Mouse (Mus musculus) stomach, embryonic 16.5 days (tissue): ENCODE measurements around the gene Dnajb13. TPM values are rescaled to one million over a fixed set of nuclear protein-coding genes. Genes with fewer than 3 reads are reported as not detected.

Experiments
- ATAC-seq: fragments of 200-750 bp; cut with Nextera tagmentation; 2 replicates; pipeline ENCODE4 v1.8.0; 2017; ENCODE audit warnings: moderate number of reproducible peaks, moderate TSS enrichment; ENCODE audit not compliant: insufficient read depth, low FRiP score
- H3K27ac ChIP-seq: fragments of 300-500 bp; sonication (generic); 2 replicates; pipeline ENCODE4 v1.5.1; 2014; ENCODE audit warnings: low read length
- H3K27me3 ChIP-seq: fragments of 300-500 bp; sonication (generic); 2 replicates; pipeline ENCODE4 v1.6.1; 2014; ENCODE audit warnings: low read length, control low read depth, mixed read lengths; ENCODE audit not compliant: control insufficient read depth, insufficient read depth
- H3K36me3 ChIP-seq: fragments of 300-500 bp; sonication (generic); 2 replicates; pipeline ENCODE4 v1.6.1; 2014; ENCODE audit warnings: low read length; ENCODE audit not compliant: control insufficient read depth, insufficient read depth
- H3K4me1 ChIP-seq: fragments of 300-500 bp; sonication (generic); 2 replicates; pipeline ENCODE4 v1.6.1; 2014; ENCODE audit warnings: low read length, control low read depth, mixed read lengths; ENCODE audit not compliant: control insufficient read depth, insufficient read depth
- H3K4me2 ChIP-seq: fragments of 300-500 bp; sonication (generic); 2 replicates; pipeline ENCODE4 v1.6.1; 2014; ENCODE audit warnings: low read depth, low read length, mixed read lengths
- H3K4me3 ChIP-seq: fragments of 300-500 bp; sonication (generic); replicated peaks from 2 replicates; pipeline ENCODE4 v1.5.1; 2014; ENCODE audit warnings: mild to moderate bottlenecking, low read length
- H3K9ac ChIP-seq: fragments of 300-500 bp; sonication (generic); 2 replicates; pipeline ENCODE4 v1.6.1; 2014; ENCODE audit warnings: low read length
- H3K9me3 ChIP-seq: fragments of 300-500 bp; sonication (generic); replicated peaks from 2 replicates; pipeline ENCODE4 v1.6.1; 2016; ENCODE audit warnings: low read length, control low read depth; ENCODE audit not compliant: control insufficient read depth
- WGBS: fragments of 180-500 bp; shearing (Covaris S2); extraction: QIAGEN DNeasy Blood & Tissue Kit; methylation state at CpG from one replicate; pipeline ENCODE4 v1.1.7; 2014; 5-methylcytosine and 5-hydroxymethylcytosine counted together
- polyA plus RNA-seq: library from polyadenylated mRNA; unstranded; fragments of >200 nt; fragmentation: Nextera tagmentation; extraction: Ambion mirVana; gene quantifications from 2 replicates; pipeline ENCODE4 v1.2.1, GENCODE M21; 2015

The Dnajb13 gene
- polyA plus RNA-seq, 1 experiment from 2014 or later, result 1.0 TPM

DNA sequence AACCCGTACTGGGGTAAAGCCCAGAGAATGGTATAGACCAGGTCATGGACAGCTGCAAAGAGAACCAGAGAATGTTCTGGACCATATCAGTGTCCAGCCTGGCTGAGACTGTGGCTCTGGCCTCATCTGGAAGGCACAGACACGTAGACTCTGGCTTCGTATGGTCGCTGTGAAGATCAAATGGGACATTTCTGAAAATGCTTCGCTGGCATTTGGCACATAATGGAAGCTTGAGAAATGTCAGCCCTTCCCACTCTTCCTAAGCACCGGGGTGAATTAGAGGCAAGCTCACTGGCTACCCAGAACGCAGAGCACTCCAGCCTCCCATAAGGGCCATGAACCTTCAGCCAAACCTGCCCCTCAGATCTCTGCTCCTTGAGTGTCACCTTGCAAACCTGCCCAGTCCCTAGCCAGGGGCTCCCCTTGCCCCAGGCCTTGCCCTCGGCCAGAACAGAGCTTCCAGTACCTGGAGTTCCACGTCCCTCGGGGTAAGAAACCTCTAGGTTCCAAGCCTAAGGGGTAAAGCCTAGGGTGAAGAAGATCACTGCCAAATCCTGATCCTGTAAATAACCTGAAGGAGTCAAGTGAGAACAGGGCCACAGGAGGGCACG is 43.9 kb downstream of the Dnajb13 start:
- Histone ChIP-seq H3K4me2 (no peak overlapping the region), H3K9me3 (no peaks in the 10 kb centered on the region), H3K27ac (no peak overlapping the region), H3K36me3 (peaks cover 4% of the 10 kb centered on the region; the same call in 1 of the 2 replicates), H3K27me3 (no peaks in the 10 kb centered on the region), H3K4me3 (no peak overlapping the region), H3K4me1 (peaks cover 20% of the 10 kb centered on the region), H3K9ac (no peak overlapping the region)
- WGBS, result 89% methylated on average over 11 of the region's 11 CpGs
- ATAC-seq, result no peak

DNA sequence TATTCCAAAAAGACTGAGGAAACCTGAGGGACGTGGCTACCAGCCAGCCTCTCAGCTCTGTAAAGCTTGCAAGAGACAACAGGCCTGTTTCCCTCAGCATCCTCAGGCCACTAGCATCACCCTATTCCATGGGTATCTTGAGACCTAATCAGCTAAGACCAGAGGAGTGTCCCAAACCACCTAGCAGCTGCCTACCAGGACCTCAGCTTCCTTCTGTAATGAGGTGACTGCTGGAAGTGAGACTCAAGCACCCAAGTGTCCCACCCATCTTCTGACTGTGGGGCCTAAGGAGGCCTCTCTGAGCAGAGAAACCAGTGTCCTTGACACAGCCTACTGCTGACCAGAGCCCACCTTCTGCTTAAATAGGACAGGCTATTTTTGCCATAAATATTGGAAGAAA is 45.3 kb downstream of the Dnajb13 start:
- Histone ChIP-seq H3K36me3 (peaks cover 4% of the 10 kb centered on the region; the same call in 1 of the 2 replicates), H3K27ac (no peak overlapping the region), H3K27me3 (no peaks in the 10 kb centered on the region), H3K4me2 (no peak overlapping the region), H3K4me3 (no peak overlapping the region), H3K4me1 (peaks cover 24% of the 10 kb centered on the region), H3K9ac (no peak overlapping the region), H3K9me3 (no peaks in the 10 kb centered on the region)
- ATAC-seq, result no peak
- WGBS, result 70% methylated on average over 1 of the region's 1 CpGs

DNA sequence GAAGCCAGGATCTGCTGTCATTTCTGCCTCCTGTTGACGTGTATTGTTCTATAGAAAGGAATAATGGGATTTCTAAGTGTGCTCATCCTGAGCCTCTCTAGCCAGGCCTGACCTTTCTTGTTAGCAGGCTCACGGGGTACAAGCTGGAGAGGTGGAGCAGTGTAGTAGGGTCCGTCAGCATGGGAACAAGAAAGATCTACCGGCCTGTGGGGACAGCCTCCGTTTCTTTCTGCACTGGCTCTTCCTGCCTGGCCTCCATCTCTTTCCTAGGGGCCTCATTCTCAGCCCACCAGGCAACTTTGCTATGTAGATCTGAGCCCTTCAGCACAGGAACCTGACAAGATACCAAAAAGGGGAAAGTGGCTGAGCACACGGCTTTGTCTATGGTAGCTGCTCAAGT is 46.0 kb downstream of the Dnajb13 start:
- H3K4me2 ChIP-seq, result no peak overlapping the region
- H3K9me3 ChIP-seq, result no peaks in the 10 kb centered on the region
- H3K9ac ChIP-seq, result no peak overlapping the region
- peaks cover 24% of the 10 kb centered on the region for H3K4me1 ChIP-seq
- no peak overlapping the region for H3K27ac ChIP-seq
- H3K36me3 ChIP-seq, result peaks cover 4% of the 10 kb centered on the region; the same call in 1 of the 2 replicates
- 82% methylated on average over 6 of the region's 6 CpGs for WGBS
- no peaks in the 10 kb centered on the region for H3K27me3 ChIP-seq
- ATAC-seq, result no peak
- no peak overlapping the region for H3K4me3 ChIP-seq

DNA sequence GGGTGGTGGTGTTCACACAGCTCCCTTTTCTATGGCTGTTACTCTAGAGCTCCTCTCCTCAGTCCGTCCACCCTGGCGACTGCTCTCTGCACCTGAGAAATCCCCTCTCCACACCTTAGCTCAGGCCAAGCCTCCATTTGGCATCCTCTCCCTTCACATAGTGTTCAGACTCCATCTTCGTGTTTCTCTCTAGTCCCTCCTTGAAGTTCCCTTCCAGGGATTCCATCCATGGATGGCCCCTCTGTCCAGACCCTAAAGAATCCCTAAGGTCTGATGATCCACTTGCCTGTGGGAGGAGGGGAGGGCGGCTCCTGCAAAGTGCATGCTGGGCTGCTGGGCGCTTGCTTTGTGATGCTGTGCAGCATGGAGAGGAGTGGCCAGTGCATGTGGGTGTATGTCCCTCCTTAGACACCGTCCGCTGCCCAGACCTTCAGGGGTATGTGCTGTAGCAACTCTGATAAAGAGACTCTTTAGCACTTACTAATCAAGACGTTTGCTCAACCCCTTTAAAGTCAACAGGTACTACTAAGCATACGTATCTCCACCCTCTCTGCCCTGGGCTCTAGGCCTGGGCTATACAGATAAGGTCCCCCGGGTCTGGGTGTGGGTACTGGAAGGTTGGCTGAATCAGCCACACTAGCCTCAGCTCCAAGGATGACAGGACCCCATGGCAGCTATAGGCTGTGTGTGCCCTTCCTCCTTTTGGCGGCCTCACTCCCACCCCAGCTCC is 47.8 kb downstream of the Dnajb13 start:
- WGBS, result 75% methylated on average over 11 of the region's 11 CpGs
- H3K36me3 ChIP-seq, result peaks cover 7% of the 10 kb centered on the region; the same call in 1 of the 2 replicates
- ATAC-seq, result peak; percentile 88
- H3K4me2 ChIP-seq, result 0 out of 2 replicates have a peak overlapping the region, but pooled peaks have one; percentile 18
- peak overlapping the region; percentile 86 for H3K27ac ChIP-seq
- no peaks in the 10 kb centered on the region for H3K9me3 ChIP-seq
- H3K4me1 ChIP-seq, result peaks cover 31% of the 10 kb centered on the region
- H3K9ac ChIP-seq, result no peak overlapping the region
- no peaks in the 10 kb centered on the region for H3K27me3 ChIP-seq
- no peak overlapping the region for H3K4me3 ChIP-seq

DNA sequence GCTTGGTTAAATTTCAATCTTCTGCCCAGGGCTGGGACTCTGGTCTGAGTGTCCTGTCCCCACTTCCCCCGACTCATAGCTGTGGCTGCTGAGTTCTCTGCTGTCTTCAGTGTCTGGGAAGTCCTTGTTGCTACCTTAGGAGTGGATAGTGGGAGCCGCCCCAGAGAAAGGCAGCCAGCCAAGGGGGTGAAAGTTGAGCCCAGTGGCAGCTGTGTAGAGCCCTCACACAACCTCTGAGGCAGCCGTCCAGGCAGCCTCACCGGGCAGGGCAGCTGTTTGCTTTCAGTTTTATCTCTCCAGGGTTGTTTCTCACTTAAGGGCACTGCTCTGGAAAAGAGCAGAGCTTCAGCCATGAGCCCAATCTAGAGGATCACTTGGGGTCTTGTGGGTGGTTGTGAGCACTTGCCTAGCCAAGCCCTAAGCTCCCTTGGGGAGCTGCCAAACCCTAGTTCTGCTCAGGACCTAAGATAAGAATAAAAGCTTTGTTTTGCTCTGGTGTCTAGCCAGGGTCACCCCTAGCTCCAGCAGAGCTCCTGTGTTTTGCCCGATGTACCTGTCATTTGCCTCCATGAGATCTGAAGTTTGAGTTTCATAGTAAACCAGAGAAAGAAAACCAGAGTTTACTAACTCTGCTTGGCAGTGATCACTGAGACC is 49.0 kb downstream of the Dnajb13 start:
- Histone ChIP-seq H3K9ac (peak overlapping the region; percentile 4; the same call in 1 of the 2 replicates), H3K27ac (peak overlapping the region; percentile 86), H3K27me3 (no peaks in the 10 kb centered on the region), H3K36me3 (peaks cover 7% of the 10 kb centered on the region; the same call in 1 of the 2 replicates), H3K4me2 (peak overlapping the region; percentile 32), H3K4me1 (peaks cover 34% of the 10 kb centered on the region), H3K9me3 (no peaks in the 10 kb centered on the region), H3K4me3 (no peak overlapping the region)
- ATAC-seq, result peak; percentile 77
- WGBS, result 34% methylated on average over 5 of the region's 5 CpGs

DNA sequence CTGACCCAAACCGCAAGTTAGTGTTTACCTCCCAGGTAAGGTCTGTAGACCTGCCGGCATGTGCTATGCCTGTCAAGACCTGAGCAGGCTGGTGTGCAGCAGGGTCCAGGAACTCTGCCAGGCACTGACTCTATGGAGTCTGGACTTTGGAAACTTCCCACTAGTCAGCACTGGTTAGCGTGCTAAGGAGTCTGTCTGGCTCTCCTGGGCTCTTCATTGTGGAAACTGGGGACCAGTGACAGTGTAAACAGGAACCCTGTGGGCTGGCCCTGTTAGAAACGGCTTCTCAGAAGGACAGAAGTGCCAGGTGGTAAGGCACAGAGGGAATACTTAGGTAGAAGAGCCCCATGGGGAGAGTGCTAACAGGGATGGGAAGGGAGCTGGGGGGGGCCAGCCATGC is 49.5 kb downstream of the Dnajb13 start:
- peak; percentile 44; the same call in 1 of the 2 replicates for ATAC-seq
- peak overlapping the region; percentile 86 for H3K27ac ChIP-seq
- peaks cover 34% of the 10 kb centered on the region for H3K4me1 ChIP-seq
- H3K9ac ChIP-seq, result peak overlapping the region; percentile 4; the same call in 1 of the 2 replicates
- H3K4me3 ChIP-seq, result no peak overlapping the region
- no peaks in the 10 kb centered on the region for H3K27me3 ChIP-seq
- H3K9me3 ChIP-seq, result no peaks in the 10 kb centered on the region
- H3K4me2 ChIP-seq, result peak overlapping the region; percentile 32
- 55% methylated on average over 4 of the region's 4 CpGs for WGBS
- peaks cover 7% of the 10 kb centered on the region; the same call in 1 of the 2 replicates for H3K36me3 ChIP-seq

DNA sequence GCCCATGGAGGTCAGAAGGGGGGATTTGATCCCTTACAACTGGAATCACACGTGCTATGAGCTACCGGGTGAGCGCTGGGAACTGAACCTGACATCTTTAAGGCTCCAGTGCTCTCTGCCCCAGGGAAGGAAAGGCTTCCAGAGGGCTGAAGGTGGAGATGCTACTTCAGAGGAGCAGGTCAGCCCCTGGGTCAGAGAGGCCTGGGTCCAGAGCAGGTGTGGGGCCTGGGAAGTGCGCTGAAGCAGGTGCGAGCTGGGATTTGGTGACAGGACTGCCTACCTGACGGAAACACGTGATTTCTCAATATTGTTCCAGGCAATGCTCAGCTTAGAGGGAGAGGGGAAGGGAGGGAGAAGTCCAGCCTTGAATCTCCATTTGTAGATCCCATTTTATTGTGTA is 50.5 kb downstream of the Dnajb13 start:
- peaks cover 3% of the 10 kb centered on the region; the same call in 1 of the 2 replicates for H3K36me3 ChIP-seq
- no peak overlapping the region for H3K9ac ChIP-seq
- H3K4me2 ChIP-seq, result no peak overlapping the region
- no peak overlapping the region for H3K27ac ChIP-seq
- no peak overlapping the region for H3K4me3 ChIP-seq
- H3K4me1 ChIP-seq, result peaks cover 34% of the 10 kb centered on the region
- no peaks in the 10 kb centered on the region for H3K27me3 ChIP-seq
- 82% methylated on average over 7 of the region's 7 CpGs for WGBS
- H3K9me3 ChIP-seq, result no peaks in the 10 kb centered on the region
- no peak for ATAC-seq

DNA sequence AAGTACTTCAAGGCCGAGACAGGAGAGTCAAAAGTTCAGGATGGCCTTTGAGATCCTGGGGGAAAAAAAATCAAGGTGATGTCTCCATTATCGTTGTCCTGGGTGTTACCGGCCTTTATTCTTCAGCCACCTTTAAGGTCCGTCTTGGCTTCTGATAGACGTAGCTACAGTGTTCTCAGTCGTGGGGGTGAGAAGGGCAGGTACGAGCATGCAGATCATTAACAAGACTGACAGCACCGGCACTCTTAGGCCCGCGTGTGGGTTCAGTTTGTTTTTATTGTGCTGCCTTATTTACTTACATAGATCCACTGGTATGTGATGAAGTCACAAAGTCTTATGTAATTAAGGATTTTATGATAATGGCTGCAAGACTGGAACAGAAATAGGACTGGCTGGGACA is 51.0 kb downstream of the Dnajb13 start:
- no peak overlapping the region for H3K9ac ChIP-seq
- H3K4me1 ChIP-seq, result peaks cover 34% of the 10 kb centered on the region
- ATAC-seq, result no peak
- 56% methylated on average over 10 of the region's 10 CpGs for WGBS
- no peak overlapping the region for H3K4me2 ChIP-seq
- no peaks in the 10 kb centered on the region for H3K27me3 ChIP-seq
- H3K9me3 ChIP-seq, result no peaks in the 10 kb centered on the region
- H3K36me3 ChIP-seq, result peaks cover 3% of the 10 kb centered on the region; the same call in 1 of the 2 replicates
- H3K27ac ChIP-seq, result 0 out of 2 replicates have a peak overlapping the region, but pooled peaks have one; percentile 25
- H3K4me3 ChIP-seq, result no peak overlapping the region

DNA sequence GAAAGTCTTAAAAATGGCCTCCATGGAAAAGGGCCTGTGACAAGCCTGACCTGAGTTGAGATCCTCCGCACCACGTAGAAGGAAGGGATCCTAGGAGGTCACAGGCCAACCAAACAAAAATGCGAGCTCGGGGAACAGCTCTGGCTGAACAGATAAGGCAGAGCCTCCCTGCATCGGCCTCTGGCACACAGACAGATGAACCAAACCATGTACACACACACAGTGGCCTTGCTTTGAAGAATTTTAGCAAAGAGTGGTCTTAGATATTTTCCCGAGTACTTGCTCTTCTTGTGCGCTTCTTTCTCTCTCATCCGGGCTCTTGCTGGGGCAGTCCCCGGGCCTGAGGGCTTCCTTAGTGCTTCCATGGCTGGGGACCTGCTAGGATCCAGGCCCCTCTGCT is 51.6 kb downstream of the Dnajb13 start:
- H3K4me3 ChIP-seq, result no peak overlapping the region
- no peaks in the 10 kb centered on the region for H3K27me3 ChIP-seq
- no peak overlapping the region for H3K4me2 ChIP-seq
- no peak overlapping the region; the same call in 1 of the 2 replicates for H3K9ac ChIP-seq
- no peak for ATAC-seq
- peaks cover 3% of the 10 kb centered on the region; the same call in 1 of the 2 replicates for H3K36me3 ChIP-seq
- H3K4me1 ChIP-seq, result peaks cover 34% of the 10 kb centered on the region
- peak overlapping the region; percentile 25; the same call in 1 of the 2 replicates for H3K27ac ChIP-seq
- H3K9me3 ChIP-seq, result no peaks in the 10 kb centered on the region
- WGBS, result 54% methylated on average over 9 of the region's 9 CpGs
